Mouse (Mus musculus): ENCODE results near the gene Med15. TPM values are rescaled to one million over a fixed set of nuclear protein-coding genes. Genes with fewer than 3 reads are reported as not detected.
A peak's percentile ranks its signal among the peaks of the same experiment; 100 is the strongest.

Gene Med15
- 45.8 and 47.5 TPM in 2 replicates for polyA plus RNA-seq (2014; fragmentation: Nextera tagmentation; extraction: Ambion mirVana)

DNA sequence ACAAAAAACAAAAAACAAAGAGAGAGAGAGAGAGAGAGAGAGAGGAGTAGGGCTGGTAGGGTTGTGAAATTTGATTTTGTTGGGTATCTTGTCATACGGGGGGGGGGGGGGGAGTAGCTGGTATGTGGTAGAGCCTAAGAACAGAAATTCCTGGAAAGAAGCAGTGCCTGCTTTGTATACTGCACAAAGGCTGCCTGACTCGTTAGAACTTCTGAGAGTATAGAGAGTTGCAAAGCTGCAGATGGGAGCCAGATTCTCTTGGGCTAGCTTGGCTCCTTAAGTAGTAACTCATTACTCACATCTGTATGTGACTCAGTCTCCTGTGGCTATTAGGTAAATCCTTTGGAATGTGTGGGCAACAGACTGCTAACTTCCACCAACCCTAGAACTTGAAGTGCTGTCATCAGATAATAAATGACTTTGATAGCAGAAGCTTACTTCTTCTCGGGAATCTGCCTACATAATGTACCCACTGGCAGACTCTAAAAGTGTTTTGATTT, at the start of gene Med15:
TSS of gene Med15 (minus strand) at position 51 of the 500 bp plus-strand sequence.
- H3K4me2 ChIP-seq (replicated peaks; ENCODE audit: low read depth, low read length): no peak within 1 kb of the TSS
- H3K4me1 ChIP-seq (ENCODE audit: control insufficient read depth, insufficient read depth, low read length): no peaks in the 10 kb centered on the region
- H3K27me3 ChIP-seq (ENCODE audit: control insufficient read depth, insufficient read depth, low read length): no peaks in the 10 kb centered on the region
- no peak for ATAC-seq (ENCODE audit: insufficient number of reproducible peaks, insufficient read depth, low FRiP score, low read depth)
- no peak within 1 kb of the TSS for H3K27ac ChIP-seq (ENCODE audit: low read length)
- no peaks in the 10 kb centered on the region for H3K9me3 ChIP-seq (ENCODE audit: control insufficient read depth, low read depth, low read length)
- H3K4me3 ChIP-seq (ENCODE audit: low read depth, low read length): no peak within 1 kb of the TSS
- no peaks in the 10 kb centered on the region for H3K36me3 ChIP-seq (ENCODE audit: control insufficient read depth, insufficient read depth, low read length)
- H3K9ac ChIP-seq (replicated peaks; ENCODE audit: low read depth, low read length): no peak within 1 kb of the TSS
- WGBS: 25% methylated on average over 3 of the region's 3 CpGs

DNA sequence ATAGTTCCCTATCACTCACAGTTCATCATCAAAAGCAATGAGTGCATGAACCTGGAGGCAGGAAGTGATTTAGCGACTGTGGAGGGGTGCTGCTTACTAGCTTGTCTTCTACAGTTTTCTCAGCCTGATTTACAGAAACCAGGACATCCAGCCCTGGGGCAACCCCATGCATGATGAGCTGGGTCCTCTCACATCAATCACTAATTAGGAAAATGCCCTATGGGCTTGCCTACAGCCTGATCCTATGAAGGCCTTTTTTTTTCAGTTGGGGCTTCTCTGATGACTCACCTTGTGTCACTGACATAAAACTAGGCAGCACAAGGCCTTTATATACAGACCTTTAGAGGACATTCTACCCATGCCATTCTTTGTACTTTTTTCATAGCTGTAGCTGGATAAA, 47.0 kb upstream of the Med15 start:
- Histone ChIP-seq H3K36me3 (ENCODE audit: control insufficient read depth, insufficient read depth, low read length) (peaks cover 54% of the 10 kb centered on the region), H3K27ac (ENCODE audit: low read length) (no peak overlapping the region), H3K4me3 (ENCODE audit: low read depth, low read length) (no peak overlapping the region), H3K4me2 (replicated peaks; ENCODE audit: low read depth, low read length) (no peak overlapping the region), H3K4me1 (ENCODE audit: control insufficient read depth, insufficient read depth, low read length) (no peaks in the 10 kb centered on the region), H3K27me3 (ENCODE audit: control insufficient read depth, insufficient read depth, low read length) (no peaks in the 10 kb centered on the region), H3K9me3 (ENCODE audit: control insufficient read depth, low read depth, low read length) (no peaks in the 10 kb centered on the region), H3K9ac (replicated peaks; ENCODE audit: low read depth, low read length) (no peak overlapping the region)
- WGBS: 77% methylated on average over 1 of the region's 1 CpGs
- ATAC-seq (ENCODE audit: insufficient number of reproducible peaks, insufficient read depth, low FRiP score, low read depth): no peak

DNA sequence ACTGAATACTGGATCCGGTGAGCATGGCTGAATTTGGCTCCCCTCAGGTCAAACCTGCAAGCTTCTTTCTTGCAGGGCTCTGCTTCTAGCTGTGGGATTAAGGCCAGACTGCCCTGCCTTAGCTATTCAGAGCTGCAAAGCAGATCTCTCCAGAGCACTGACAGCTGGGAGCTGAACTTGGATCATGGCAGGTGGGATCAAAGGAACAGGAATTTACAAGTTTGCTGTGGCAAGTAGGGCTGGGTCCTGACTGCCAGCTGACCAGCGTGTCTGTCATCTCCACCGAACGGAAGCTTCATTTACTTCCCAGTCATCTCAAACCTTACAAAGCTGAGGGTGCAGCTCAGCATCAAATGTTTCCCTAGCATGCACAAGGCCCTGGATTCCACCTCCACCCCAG, 45.5 kb upstream of the Med15 start:
- ATAC-seq (ENCODE audit: insufficient number of reproducible peaks, insufficient read depth, low FRiP score, low read depth): no peak
- peaks cover 51% of the 10 kb centered on the region for H3K36me3 ChIP-seq (ENCODE audit: control insufficient read depth, insufficient read depth, low read length)

DNA sequence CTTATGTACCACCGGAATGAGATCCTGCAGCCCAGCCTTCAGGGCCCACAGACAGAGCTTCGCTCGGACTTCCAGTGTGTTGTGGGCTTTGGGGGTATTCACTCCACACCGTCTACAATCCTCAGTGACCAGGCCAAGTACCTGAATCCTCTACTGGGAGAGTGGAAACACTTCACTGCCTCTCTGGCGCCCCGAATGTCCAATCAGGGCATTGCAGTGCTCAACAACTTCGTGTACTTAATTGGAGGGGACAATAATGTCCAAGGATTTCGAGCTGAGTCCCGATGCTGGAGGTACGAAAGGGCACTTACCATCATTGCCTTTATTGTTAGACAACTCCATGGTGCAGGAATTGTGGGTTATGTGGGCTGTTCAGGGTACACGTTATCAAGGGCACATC, 44.1 kb upstream of the Med15 start:
- H3K36me3 ChIP-seq (ENCODE audit: control insufficient read depth, insufficient read depth, low read length): peaks cover 58% of the 10 kb centered on the region
- H3K4me3 ChIP-seq (ENCODE audit: low read depth, low read length): no peak overlapping the region
- WGBS: 64% methylated on average over 11 of the region's 11 CpGs
- no peaks in the 10 kb centered on the region for H3K9me3 ChIP-seq (ENCODE audit: control insufficient read depth, low read depth, low read length)
- no peak overlapping the region for H3K27ac ChIP-seq (ENCODE audit: low read length)
- no peak for ATAC-seq (ENCODE audit: insufficient number of reproducible peaks, insufficient read depth, low FRiP score, low read depth)
- H3K9ac ChIP-seq (replicated peaks; ENCODE audit: low read depth, low read length): no peak overlapping the region
- H3K27me3 ChIP-seq (ENCODE audit: control insufficient read depth, insufficient read depth, low read length): no peaks in the 10 kb centered on the region
- no peak overlapping the region for H3K4me2 ChIP-seq (replicated peaks; ENCODE audit: low read depth, low read length)
- no peaks in the 10 kb centered on the region for H3K4me1 ChIP-seq (ENCODE audit: control insufficient read depth, insufficient read depth, low read length)

More for the DNA sequence above, 45.5 kb upstream of the Med15 start:
- no peak overlapping the region for H3K9ac ChIP-seq (replicated peaks; ENCODE audit: low read depth, low read length)
- H3K9me3 ChIP-seq (ENCODE audit: control insufficient read depth, low read depth, low read length): no peaks in the 10 kb centered on the region
- H3K4me1 ChIP-seq (ENCODE audit: control insufficient read depth, insufficient read depth, low read length): no peaks in the 10 kb centered on the region
- no peak overlapping the region for H3K27ac ChIP-seq (ENCODE audit: low read length)
- 87% methylated on average over 4 of the region's 4 CpGs for WGBS
- no peaks in the 10 kb centered on the region for H3K27me3 ChIP-seq (ENCODE audit: control insufficient read depth, insufficient read depth, low read length)
- H3K4me3 ChIP-seq (ENCODE audit: low read depth, low read length): no peak overlapping the region
- no peak overlapping the region for H3K4me2 ChIP-seq (replicated peaks; ENCODE audit: low read depth, low read length)

DNA sequence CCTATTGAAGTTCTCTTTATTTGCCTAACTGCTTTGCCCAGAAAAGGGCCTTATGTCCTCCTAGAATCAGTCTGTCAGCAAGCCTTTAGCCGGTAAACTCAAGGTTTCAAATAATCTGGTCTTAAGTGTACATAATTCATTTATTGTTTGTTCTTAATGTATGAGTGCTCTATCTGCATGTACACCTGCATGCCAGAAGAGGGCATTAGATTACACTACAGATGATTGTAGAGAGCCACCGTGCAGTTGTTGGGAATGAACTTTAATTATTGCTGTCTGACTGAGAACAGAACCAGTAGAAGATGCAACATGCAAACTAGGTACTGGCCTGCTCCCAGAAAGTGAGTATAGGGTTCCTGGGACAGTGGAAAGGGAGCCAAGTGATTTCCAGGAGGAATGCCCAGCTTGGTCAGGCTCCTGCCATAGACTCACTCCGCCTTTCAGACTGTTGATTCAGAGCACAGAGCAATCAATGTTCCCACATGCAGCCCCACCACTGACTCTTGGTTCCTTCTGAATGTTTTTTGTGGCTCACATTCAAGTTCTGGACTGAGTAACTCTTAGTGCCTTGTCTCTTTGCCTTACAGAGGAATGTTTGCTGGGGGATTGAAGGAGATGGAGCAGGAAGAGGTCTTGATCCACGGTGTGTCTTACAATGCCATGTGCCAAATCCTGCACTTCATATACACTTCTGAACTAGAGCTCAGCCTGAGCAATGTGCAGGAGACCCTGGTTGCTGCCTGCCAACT, 38.6 kb upstream of the Med15 start:
- Histone ChIP-seq H3K4me1 (ENCODE audit: control insufficient read depth, insufficient read depth, low read length) (no peaks in the 10 kb centered on the region), H3K36me3 (ENCODE audit: control insufficient read depth, insufficient read depth, low read length) (peaks cover 52% of the 10 kb centered on the region; the same call in 1 of the 2 replicates), H3K4me3 (ENCODE audit: low read depth, low read length) (no peak overlapping the region), H3K9me3 (ENCODE audit: control insufficient read depth, low read depth, low read length) (no peaks in the 10 kb centered on the region), H3K27me3 (ENCODE audit: control insufficient read depth, insufficient read depth, low read length) (no peaks in the 10 kb centered on the region), H3K27ac (ENCODE audit: low read length) (no peak overlapping the region), H3K9ac (replicated peaks; ENCODE audit: low read depth, low read length) (no peak overlapping the region), H3K4me2 (replicated peaks; ENCODE audit: low read depth, low read length) (no peak overlapping the region)
- ATAC-seq (ENCODE audit: insufficient number of reproducible peaks, insufficient read depth, low FRiP score, low read depth): no peak
- WGBS: 67% methylated on average over 4 of the region's 4 CpGs

DNA sequence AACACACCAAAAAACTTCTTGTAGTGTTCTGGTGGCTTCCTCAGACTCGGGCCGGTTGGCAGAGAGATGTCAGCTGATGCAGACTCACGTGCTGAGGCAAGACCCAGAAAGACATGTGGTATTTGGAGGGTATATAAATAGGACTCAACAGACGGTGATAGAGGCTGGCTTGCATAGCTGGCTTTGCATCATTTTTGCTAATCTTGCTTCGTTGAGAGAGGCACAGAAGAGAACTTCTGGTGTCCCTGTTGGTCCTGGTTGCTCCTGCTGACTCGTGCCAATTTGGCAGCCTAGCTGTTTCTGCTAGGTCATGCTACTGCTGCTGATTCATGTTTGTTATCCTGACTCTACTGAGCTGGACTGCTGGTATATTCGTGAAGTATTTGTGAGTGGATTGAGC, 36.1 kb upstream of the Med15 start:
- H3K9ac ChIP-seq (replicated peaks; ENCODE audit: low read depth, low read length): no peak overlapping the region
- ATAC-seq (ENCODE audit: insufficient number of reproducible peaks, insufficient read depth, low FRiP score, low read depth): no peak
- peaks cover 51% of the 10 kb centered on the region for H3K36me3 ChIP-seq (ENCODE audit: control insufficient read depth, insufficient read depth, low read length)
- peaks cover 6% of the 10 kb centered on the region; the same call in 1 of the 2 replicates for H3K4me1 ChIP-seq (ENCODE audit: control insufficient read depth, insufficient read depth, low read length)
- H3K4me3 ChIP-seq (ENCODE audit: low read depth, low read length): no peak overlapping the region
- no peaks in the 10 kb centered on the region for H3K27me3 ChIP-seq (ENCODE audit: control insufficient read depth, insufficient read depth, low read length)
- H3K9me3 ChIP-seq (ENCODE audit: control insufficient read depth, low read depth, low read length): no peaks in the 10 kb centered on the region
- WGBS: 90% methylated on average over 7 of the region's 7 CpGs
- no peak overlapping the region for H3K4me2 ChIP-seq (replicated peaks; ENCODE audit: low read depth, low read length)
- no peak overlapping the region for H3K27ac ChIP-seq (ENCODE audit: low read length)

DNA sequence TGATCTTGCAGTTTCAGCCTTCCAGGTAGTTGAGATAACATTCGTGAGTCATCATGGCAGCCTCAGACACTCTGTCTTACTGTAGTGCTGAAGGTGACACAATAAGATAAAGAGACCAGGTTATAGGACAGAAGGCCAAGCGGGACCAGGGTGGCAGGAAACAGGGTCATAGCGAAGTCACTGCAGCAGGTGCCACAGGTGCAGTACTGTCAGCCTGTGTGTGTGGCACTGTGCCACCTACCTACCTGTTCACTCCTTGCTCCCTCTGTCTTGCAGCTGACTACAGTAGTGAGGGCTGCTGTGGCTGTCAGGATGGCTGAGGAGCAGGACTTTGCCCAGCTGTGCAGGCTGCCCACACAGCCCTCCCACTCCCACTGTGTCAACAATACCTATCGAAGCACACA, 31.4 kb upstream of the Med15 start:
- 0 out of 2 replicates have a peak overlapping the region, but pooled peaks have one; percentile 5 for H3K4me2 ChIP-seq (replicated peaks; ENCODE audit: low read depth, low read length)
- H3K36me3 ChIP-seq (ENCODE audit: control insufficient read depth, insufficient read depth, low read length): peaks cover 25% of the 10 kb centered on the region
- no peaks in the 10 kb centered on the region for H3K9me3 ChIP-seq (ENCODE audit: control insufficient read depth, low read depth, low read length)
- H3K27me3 ChIP-seq (ENCODE audit: control insufficient read depth, insufficient read depth, low read length): no peaks in the 10 kb centered on the region
- H3K27ac ChIP-seq (ENCODE audit: low read length): no peak overlapping the region
- peak; percentile 62; the same call in 1 of the 2 replicates for ATAC-seq (ENCODE audit: insufficient number of reproducible peaks, insufficient read depth, low FRiP score, low read depth)
- no peak overlapping the region for H3K4me3 ChIP-seq (ENCODE audit: low read depth, low read length)
- H3K4me1 ChIP-seq (ENCODE audit: control insufficient read depth, insufficient read depth, low read length): peaks cover 18% of the 10 kb centered on the region
- H3K9ac ChIP-seq (replicated peaks; ENCODE audit: low read depth, low read length): no peak overlapping the region
- 76% methylated on average over 4 of the region's 4 CpGs for WGBS

DNA sequence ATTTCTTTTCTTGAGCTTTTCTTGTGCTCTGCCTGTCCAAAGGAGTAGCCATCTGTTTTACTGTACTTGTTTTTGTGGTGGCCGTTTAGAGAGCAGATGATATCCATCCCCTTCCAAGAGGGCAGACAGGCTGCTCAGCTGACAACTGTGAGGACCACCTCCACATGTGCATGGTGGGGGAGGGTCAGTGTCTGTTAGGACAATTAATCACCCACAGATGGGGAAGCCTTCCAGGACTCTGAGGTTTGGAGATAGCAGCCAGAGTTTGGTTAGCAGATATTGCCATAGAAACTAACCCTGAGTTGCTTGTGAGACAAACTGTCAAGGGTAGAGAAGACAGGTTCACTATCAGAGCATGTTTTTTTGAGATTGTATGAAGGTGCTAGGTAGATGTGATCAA, 28.4 kb upstream of the Med15 start:
- Histone ChIP-seq H3K4me2 (replicated peaks; ENCODE audit: low read depth, low read length) (peak overlapping the region; percentile 80), H3K9me3 (ENCODE audit: control insufficient read depth, low read depth, low read length) (no peaks in the 10 kb centered on the region), H3K4me3 (ENCODE audit: low read depth, low read length) (peak overlapping the region; percentile 66; the same call in 1 of the 2 replicates), H3K27ac (ENCODE audit: low read length) (no peak overlapping the region), H3K27me3 (ENCODE audit: control insufficient read depth, insufficient read depth, low read length) (no peaks in the 10 kb centered on the region), H3K9ac (replicated peaks; ENCODE audit: low read depth, low read length) (no peak overlapping the region), H3K36me3 (ENCODE audit: control insufficient read depth, insufficient read depth, low read length) (peaks cover 14% of the 10 kb centered on the region), H3K4me1 (ENCODE audit: control insufficient read depth, insufficient read depth, low read length) (peaks cover 18% of the 10 kb centered on the region)
- WGBS: 20% methylated on average over 1 of the region's 1 CpGs
- no peak for ATAC-seq (ENCODE audit: insufficient number of reproducible peaks, insufficient read depth, low FRiP score, low read depth)

Measured in stomach, embryonic 14.5 days (tissue).